Mouse (Mus musculus) kidney, adult 2 months (tissue): ENCODE results near the gene Ldb1.

Experiments
- CTCF ChIP-seq: fragments of 200-500 bp; conservative IDR thresholded peaks from 2 replicates; pipeline ENCODE4 v1.5.1; 2011; ENCODE audit warnings: low read depth, mild to moderate bottlenecking, control low read depth, low read length, moderate library complexity, mixed read lengths; ENCODE audit not compliant: insufficient read depth, insufficient read length
- POLR2A ChIP-seq: fragments of 200-500 bp; IDR thresholded peaks from one replicate; pipeline ENCODE4 v1.6.1; 2011; ENCODE audit warnings: low read depth, low read length, control low read depth

DNA sequence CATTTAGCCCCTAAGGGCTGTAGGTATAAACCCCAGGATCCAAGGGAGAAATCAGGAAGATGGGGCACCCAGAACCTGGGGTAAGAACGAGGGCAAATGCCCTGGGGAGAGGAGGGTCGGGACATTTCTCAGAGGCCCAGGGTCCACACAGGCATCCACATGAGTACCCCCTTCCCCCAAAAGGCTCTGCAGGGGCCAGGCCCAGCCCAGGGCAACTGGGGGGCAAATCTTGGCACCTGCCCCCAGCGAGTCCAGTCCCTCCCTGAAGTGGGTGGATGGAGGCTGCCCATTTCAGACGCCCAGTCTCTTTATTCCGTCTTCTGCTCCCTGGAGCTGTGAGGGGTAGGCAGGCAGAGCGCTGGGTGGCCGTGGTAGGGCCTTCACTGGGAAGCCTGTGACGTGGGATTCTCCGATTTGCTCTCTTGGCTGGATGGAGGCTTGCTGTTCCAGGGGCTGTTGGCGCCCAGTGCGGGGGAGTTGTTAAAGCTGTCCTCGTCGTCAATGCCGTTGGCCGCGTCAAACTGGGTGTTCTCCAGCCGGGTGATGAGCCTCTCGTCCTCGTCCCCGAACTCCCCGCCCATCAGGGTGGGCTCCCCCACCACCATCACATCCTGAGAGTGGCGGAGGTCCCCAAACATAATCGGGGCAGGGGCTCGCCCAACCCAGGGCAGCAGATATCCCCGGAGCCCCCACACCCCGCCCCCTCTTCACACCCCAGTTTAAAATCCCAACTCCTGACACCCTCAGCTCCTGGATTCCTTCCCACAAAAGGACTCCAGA lies 12.1 kb downstream of the Ldb1 start:
- TF ChIP-seq POLR2A (no peak), CTCF (no peak)
